12 mouse cellular contexts compared by ENCODE assay signal in genomic region chr6:55901568-55902328, GRCm38 (mm10).
"Had no signal": no experiment of that assay in that cellular context is flagged by ENCODE, and none has a peak within 500 bp of the region (broad histone marks: within the 10 kb centered on the region; RNA-seq: fewer than 3 reads in every experiment).

No protein-coding gene starts in this region.

- H3K9me3 ChIP-seq: limb, embryonic 10.5 days; liver, embryonic 15.5 days had no signal

- H3K4me3 ChIP-seq: limb, embryonic 10.5 days; liver, embryonic 15.5 days had no signal

- H3K36me3 ChIP-seq: limb, embryonic 10.5 days; liver, embryonic 15.5 days had no signal

- H3K27ac ChIP-seq: kidney, postnatal 0 days; limb, embryonic 10.5 days; liver, embryonic 15.5 days had no signal

- H3K27me3 ChIP-seq: liver, embryonic 15.5 days had no signal

- H3K9ac ChIP-seq: liver, embryonic 15.5 days had no signal

- ATAC-seq: lung, postnatal 0 days had no signal

- DNase-seq: kidney, adult 11 months; kidney, adult 9 months; kidney, postnatal 36 days; lung, adult 2 months; lung, postnatal 36 days; right cerebral cortex, postnatal 14 days; thymus, postnatal 36 days had no signal

- H3K4me1 ChIP-seq: limb, embryonic 10.5 days; liver, embryonic 15.5 days had no signal

- H3K4me2 ChIP-seq: liver, embryonic 11.5 days; liver, embryonic 15.5 days had no signal
